Mouse (Mus musculus): ENCODE measurements around the gene Ahsa1. TPM values are rescaled to one million over a fixed set of nuclear protein-coding genes. Genes with fewer than 3 reads are reported as not detected.
"Not testable (repeated sequence)": the region's sequence is repeated elsewhere in the genome, so short reads cannot be mapped to it uniquely, and the experiment has no call there.

Gene Ahsa1
- polyA plus RNA-seq, 1 experiment from 2014 or later = 211 TPM

- Histone ChIP-seq H3K9ac (no peak overlapping the region), H3K27ac (replicated peaks) (no peak overlapping the region), H3K4me1 (replicated peaks) (peaks cover 14% of the 10 kb centered on the region; the same call in 1 of the 2 replicates), H3K27me3 (no peaks in the 10 kb centered on the region), H3K4me3 (no peak overlapping the region), H3K9me3 (no peaks in the 10 kb centered on the region), H3K4me2 (no peak overlapping the region), H3K36me3 (peaks cover 74% of the 10 kb centered on the region)
- ATAC-seq (ENCODE audit: low read depth) = no peak
- WGBS = 96% methylated on average over 8 of the region's 8 CpGs
Observed at GRCm38 (mm10) chr12:87260562-87260961, 5.7 kb upstream of the Ahsa1 start.

GRCm38 (mm10) chr12:87265444-87265843 lies 835 bp upstream of the Ahsa1 start:
- Histone ChIP-seq H3K4me1 (replicated peaks) (peaks cover 31% of the 10 kb centered on the region), H3K27ac (replicated peaks) (peak overlapping the region; percentile 87), H3K9me3 (no peaks in the 10 kb centered on the region), H3K27me3 (no peaks in the 10 kb centered on the region), H3K9ac (peak overlapping the region; percentile 86), H3K4me2 (peak overlapping the region; percentile 72), H3K36me3 (peaks cover 43% of the 10 kb centered on the region), H3K4me3 (peak overlapping the region; percentile 73)
- ATAC-seq (ENCODE audit: low read depth) = no peak
- WGBS = 28% methylated on average over 11 of the region's 11 CpGs

GRCm38 (mm10) chr12:87266827-87267603 lies 736 bp downstream of the Ahsa1 start:
- Histone ChIP-seq H3K27me3 (no peaks in the 10 kb centered on the region), H3K9ac (peak overlapping the region; percentile 88), H3K36me3 (peaks cover 44% of the 10 kb centered on the region), H3K4me1 (replicated peaks) (peaks cover 31% of the 10 kb centered on the region), H3K4me2 (peak overlapping the region; percentile 97), H3K4me3 (peak overlapping the region; percentile 73), H3K9me3 (no peaks in the 10 kb centered on the region), H3K27ac (replicated peaks) (peak overlapping the region; percentile 90)
- WGBS = under 1% methylated on average over 31 of the region's 31 CpGs
- ATAC-seq (ENCODE audit: low read depth) = peak; percentile 70

- ATAC-seq (ENCODE audit: low read depth) = no peak
- peak overlapping the region; percentile 97 for H3K4me2 ChIP-seq
- H3K27me3 ChIP-seq = no peaks in the 10 kb centered on the region
- H3K9ac ChIP-seq = peak overlapping the region; percentile 88
- H3K4me1 ChIP-seq (replicated peaks) = peaks cover 31% of the 10 kb centered on the region
- WGBS = 35% methylated on average over 4 of the region's 4 CpGs
- H3K9me3 ChIP-seq = no peaks in the 10 kb centered on the region
- no peak overlapping the region for H3K27ac ChIP-seq (replicated peaks)
- H3K36me3 ChIP-seq = peaks cover 45% of the 10 kb centered on the region
- H3K4me3 ChIP-seq = peak overlapping the region; percentile 73
Observed at GRCm38 (mm10) chr12:87267682-87268081, 1.4 kb downstream of the Ahsa1 start.

- no peak overlapping the region for H3K4me3 ChIP-seq
- H3K36me3 ChIP-seq = peaks cover 69% of the 10 kb centered on the region
- no peak overlapping the region for H3K4me2 ChIP-seq
- ATAC-seq (ENCODE audit: low read depth) = no peak
- H3K27ac ChIP-seq (replicated peaks) = no peak overlapping the region
- 92% methylated on average over 9 of the region's 9 CpGs for WGBS
- no peak overlapping the region for H3K9ac ChIP-seq
- no peaks in the 10 kb centered on the region for H3K27me3 ChIP-seq
- H3K9me3 ChIP-seq = no peaks in the 10 kb centered on the region
- H3K4me1 ChIP-seq (replicated peaks) = no peaks in the 10 kb centered on the region
Observed at GRCm38 (mm10) chr12:87274853-87275831, 8.9 kb downstream of the Ahsa1 start.

- ATAC-seq (ENCODE audit: low read depth); H3K27ac ChIP-seq (replicated peaks); H3K9me3 ChIP-seq; H3K27me3 ChIP-seq; H3K9ac ChIP-seq; H3K4me1 ChIP-seq (replicated peaks); H3K4me3 ChIP-seq; H3K4me2 ChIP-seq: not testable (repeated sequence)
- peaks cover 47% of the 10 kb centered on the region for H3K36me3 ChIP-seq
- WGBS = 96% methylated on average over 4 of the region's 4 CpGs
Observed at GRCm38 (mm10) chr12:87277251-87277650, 11.0 kb downstream of the Ahsa1 start.

- Histone ChIP-seq H3K9me3 (no peaks in the 10 kb centered on the region), H3K4me2 (no peak overlapping the region), H3K9ac (no peak overlapping the region), H3K36me3 (peaks cover 38% of the 10 kb centered on the region), H3K4me3 (no peak overlapping the region), H3K4me1 (replicated peaks) (no peaks in the 10 kb centered on the region), H3K27ac (replicated peaks) (no peak overlapping the region), H3K27me3 (no peaks in the 10 kb centered on the region)
- no peak for ATAC-seq (ENCODE audit: low read depth)
- 24% methylated on average over 6 of the region's 6 CpGs for WGBS
Observed at GRCm38 (mm10) chr12:87278118-87278730, 11.9 kb downstream of the Ahsa1 start.

GRCm38 (mm10) chr12:87279350-87279749 lies 13.1 kb downstream of the Ahsa1 start:
- Histone ChIP-seq H3K4me2 (no peak overlapping the region), H3K36me3 (peaks cover 26% of the 10 kb centered on the region), H3K9ac (no peak overlapping the region), H3K9me3 (no peaks in the 10 kb centered on the region), H3K4me1 (replicated peaks) (no peaks in the 10 kb centered on the region), H3K4me3 (no peak overlapping the region), H3K27me3 (no peaks in the 10 kb centered on the region), H3K27ac (replicated peaks) (no peak overlapping the region)
- WGBS = 58% methylated on average over 3 of the region's 3 CpGs
- ATAC-seq (ENCODE audit: low read depth) = no peak

GRCm38 (mm10) chr12:87279879-87280278 lies 13.6 kb downstream of the Ahsa1 start:
- Histone ChIP-seq H3K4me1 (replicated peaks) (no peaks in the 10 kb centered on the region), H3K27ac (replicated peaks) (no peak overlapping the region), H3K4me2 (no peak overlapping the region), H3K4me3 (no peak overlapping the region), H3K27me3 (no peaks in the 10 kb centered on the region), H3K9me3 (no peaks in the 10 kb centered on the region), H3K9ac (no peak overlapping the region), H3K36me3 (peaks cover 21% of the 10 kb centered on the region)
- WGBS = 50% methylated on average over 14 of the region's 14 CpGs
- ATAC-seq (ENCODE audit: low read depth) = no peak

- Histone ChIP-seq H3K36me3 (0 out of 2 replicates have a peak, but pooled peaks cover 2% of the 10 kb centered on the region), H3K4me1 (replicated peaks) (no peaks in the 10 kb centered on the region), H3K4me3 (no peak overlapping the region), H3K27me3 (no peaks in the 10 kb centered on the region), H3K9ac (no peak overlapping the region), H3K4me2 (no peak overlapping the region), H3K9me3 (no peaks in the 10 kb centered on the region), H3K27ac (replicated peaks) (no peak overlapping the region)
- WGBS = 81% methylated on average over 1 of the region's 1 CpGs
- ATAC-seq (ENCODE audit: low read depth) = no peak
Observed at GRCm38 (mm10) chr12:87281766-87282165, 15.5 kb downstream of the Ahsa1 start.

GRCm38 (mm10) chr12:87282743-87283142 lies 16.5 kb downstream of the Ahsa1 start:
- H3K4me2 ChIP-seq = no peak overlapping the region
- H3K4me1 ChIP-seq (replicated peaks) = no peaks in the 10 kb centered on the region
- no peaks in the 10 kb centered on the region for H3K36me3 ChIP-seq
- H3K27ac ChIP-seq (replicated peaks) = no peak overlapping the region
- no peak overlapping the region for H3K4me3 ChIP-seq
- 94% methylated on average over 4 of the region's 4 CpGs for WGBS
- no peaks in the 10 kb centered on the region for H3K27me3 ChIP-seq
- H3K9me3 ChIP-seq = no peaks in the 10 kb centered on the region
- ATAC-seq (ENCODE audit: low read depth) = no peak
- H3K9ac ChIP-seq = no peak overlapping the region

GRCm38 (mm10) chr12:87283706-87284105 lies 17.4 kb downstream of the Ahsa1 start:
- H3K4me2 ChIP-seq = no peak overlapping the region
- H3K27ac ChIP-seq (replicated peaks) = no peak overlapping the region
- no peaks in the 10 kb centered on the region for H3K4me1 ChIP-seq (replicated peaks)
- no peak overlapping the region for H3K9ac ChIP-seq
- H3K9me3 ChIP-seq = no peaks in the 10 kb centered on the region
- H3K27me3 ChIP-seq = no peaks in the 10 kb centered on the region
- H3K4me3 ChIP-seq = no peak overlapping the region
- no peaks in the 10 kb centered on the region for H3K36me3 ChIP-seq
- WGBS = 68% methylated on average over 7 of the region's 7 CpGs
- no peak for ATAC-seq (ENCODE audit: low read depth)

Measured in neural tube, embryonic 13.5 days (tissue).